Mouse (Mus musculus): ENCODE results near the gene Mak.

Gene Mak

GRCm38 (mm10) chr13:41071617-41072016 is 7.9 kb downstream of the Mak start:
- DNase-seq (ENCODE audit: low spot score in 2 of 2), result no peak

DNA sequence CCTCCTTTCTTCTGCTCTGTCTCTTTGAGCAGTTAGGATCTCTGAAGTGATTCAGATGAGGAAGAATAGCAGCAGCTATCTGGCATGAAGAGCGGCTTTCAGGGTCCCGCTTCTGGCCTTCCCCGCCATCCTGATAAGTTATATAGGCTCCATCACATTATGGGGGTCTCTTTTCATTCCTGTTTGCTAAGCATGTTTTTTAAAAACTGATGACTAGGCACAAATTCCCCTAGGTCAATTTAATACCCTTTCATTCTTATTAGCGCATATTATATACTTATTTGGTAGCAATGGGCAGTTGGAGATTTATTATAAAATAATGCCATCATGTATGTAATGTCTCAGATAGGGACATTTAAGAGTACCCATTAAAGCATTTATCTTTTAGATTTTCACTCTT is 11.9 kb downstream of the Mak start:
- no peak for DNase-seq (ENCODE audit: low spot score in 2 of 2)

DNA sequence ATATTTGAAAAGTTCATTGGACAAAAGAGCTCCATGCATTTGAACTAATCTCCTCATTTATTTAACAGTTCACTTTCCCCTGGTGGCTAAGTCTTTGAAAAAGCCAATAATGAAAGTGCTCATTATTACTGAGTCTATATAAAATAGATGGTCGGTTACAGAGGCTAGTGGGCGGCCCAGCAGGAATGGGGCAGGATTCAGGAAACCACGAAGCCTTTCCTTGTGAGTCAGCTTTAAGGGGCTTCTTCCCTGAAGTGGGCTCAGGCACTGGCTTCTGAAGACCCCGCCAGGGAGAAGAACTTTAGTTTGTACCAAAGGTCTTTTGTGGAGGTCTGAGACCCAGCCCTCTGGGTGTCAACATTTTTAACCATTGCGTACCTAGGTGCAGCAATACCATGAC is 27.5 kb downstream of the Mak start:
- DNase-seq (ENCODE audit: low spot score in 2 of 2), result no peak

DNA sequence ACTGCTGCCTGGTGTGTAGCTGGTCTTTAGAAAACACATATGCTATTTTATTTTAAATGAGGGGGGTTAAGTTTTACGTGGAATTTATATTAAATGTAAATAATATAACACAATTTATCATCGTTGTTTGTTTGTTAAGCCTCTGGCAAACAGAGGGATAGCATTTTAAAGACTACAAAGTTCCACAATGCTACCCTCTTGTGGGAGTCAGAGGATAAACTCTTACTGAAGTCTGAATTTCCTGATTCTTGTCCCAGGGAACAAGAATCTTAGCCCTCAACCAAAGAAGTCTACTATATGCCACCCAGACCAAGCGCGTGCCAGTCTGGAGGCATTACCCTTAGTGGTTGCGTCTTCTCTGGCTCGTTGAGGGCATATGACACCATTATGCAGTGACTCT is 32.2 kb downstream of the Mak start:
- DNase-seq (ENCODE audit: low spot score in 2 of 2), result no peak

DNA sequence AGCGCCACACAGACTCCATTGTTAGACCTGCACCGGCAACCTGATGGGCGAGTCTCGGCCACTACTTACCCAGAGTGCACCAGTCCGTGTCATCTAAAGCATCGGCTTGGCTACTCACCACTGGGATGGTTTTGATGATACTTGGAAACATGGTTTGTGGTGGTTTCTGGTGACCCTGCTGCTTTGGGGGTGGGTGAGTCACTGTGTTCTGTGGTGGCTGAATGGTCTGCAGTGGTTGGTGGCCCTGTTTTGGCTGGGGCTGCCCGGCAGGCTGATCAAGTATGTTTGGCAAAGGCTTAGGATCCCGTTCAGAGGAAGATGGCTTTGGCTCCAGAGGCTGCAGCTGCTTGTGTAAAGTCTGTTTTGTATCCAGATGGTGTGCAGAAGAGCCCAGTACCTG is 33.6 kb downstream of the Mak start:
- no peak for DNase-seq (ENCODE audit: low spot score in 2 of 2)

DNA sequence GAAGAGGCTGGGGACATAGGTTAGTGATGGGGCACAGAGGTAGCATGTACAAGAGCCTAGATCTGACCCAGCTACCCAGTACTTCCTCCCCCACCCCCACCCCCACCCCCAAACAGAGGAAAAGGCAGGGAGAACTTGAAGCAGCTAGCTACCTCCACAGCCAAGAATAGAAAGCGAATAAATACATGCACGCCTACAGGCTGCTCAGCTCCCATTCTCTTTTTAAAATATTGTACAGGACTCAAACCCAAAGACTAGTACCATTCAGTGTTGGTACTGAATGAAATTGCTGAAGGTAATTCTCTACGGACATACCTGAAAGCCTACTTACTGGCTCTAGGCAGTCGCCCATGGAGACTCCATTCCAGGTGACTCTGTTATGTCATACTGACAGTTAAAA is 37.0 kb downstream of the Mak start:
- DNase-seq (ENCODE audit: low spot score in 2 of 2), result no peak

GRCm38 (mm10) chr13:41030098-41030497 is 49.4 kb downstream of the Mak start:
- no peak for DNase-seq (ENCODE audit: low spot score in 2 of 2)

GRCm38 (mm10) chr13:41022099-41022498 is 57.4 kb downstream of the Mak start:
- no peak for DNase-seq (ENCODE audit: low spot score in 2 of 2)

DNA sequence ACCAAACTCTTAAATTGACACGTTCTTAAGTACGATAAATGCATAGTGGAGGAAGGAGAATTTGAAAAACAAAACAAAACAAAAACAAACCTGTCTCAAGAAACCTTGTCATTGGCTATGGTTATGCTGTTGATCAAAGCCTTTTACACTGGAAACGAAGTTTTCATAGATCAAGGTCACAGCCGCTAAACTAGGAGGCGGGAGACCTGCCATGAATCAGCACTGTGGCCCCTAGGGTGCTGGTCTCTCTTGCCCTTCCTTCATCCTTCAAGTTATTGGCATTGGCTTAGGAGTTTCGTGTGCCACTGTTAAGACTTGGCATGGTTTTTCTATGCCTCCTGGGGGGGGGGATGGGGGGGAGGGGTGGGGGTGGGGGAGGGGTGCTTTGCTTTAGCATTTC is 57.9 kb downstream of the Mak start:
- DNase-seq (ENCODE audit: low spot score in 2 of 2), result no peak

GRCm38 (mm10) chr13:41020494-41020893 is 59.0 kb downstream of the Mak start:
- DNase-seq (ENCODE audit: low spot score in 2 of 2), result no peak

- DNase-seq (ENCODE audit: low spot score in 2 of 2), result no peak
Measured at GRCm38 (mm10) chr13:41018756-41019591, 60.5 kb downstream of the Mak start.

DNA sequence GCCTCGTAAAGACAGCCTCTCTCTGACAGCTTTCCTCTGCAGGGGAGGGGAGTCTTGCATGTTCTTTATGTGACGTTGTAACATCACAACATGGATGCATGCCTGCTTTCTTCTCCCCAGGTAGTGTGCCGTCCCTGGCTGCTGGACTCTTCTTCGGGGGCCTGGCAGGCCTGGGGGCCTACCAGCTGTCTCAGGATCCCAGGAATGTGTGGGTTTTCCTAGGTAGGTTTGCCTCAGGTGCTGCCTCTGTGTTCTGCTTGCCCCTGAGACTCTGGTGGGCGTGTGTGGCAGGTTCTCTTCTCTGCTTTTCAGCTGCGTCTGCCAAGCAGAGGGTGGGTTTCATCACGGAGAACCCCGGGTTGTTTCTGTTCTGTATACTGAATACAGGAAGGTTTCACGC is 61.3 kb downstream of the Mak start:
- no peak for DNase-seq (ENCODE audit: low spot score in 2 of 2)

DNA sequence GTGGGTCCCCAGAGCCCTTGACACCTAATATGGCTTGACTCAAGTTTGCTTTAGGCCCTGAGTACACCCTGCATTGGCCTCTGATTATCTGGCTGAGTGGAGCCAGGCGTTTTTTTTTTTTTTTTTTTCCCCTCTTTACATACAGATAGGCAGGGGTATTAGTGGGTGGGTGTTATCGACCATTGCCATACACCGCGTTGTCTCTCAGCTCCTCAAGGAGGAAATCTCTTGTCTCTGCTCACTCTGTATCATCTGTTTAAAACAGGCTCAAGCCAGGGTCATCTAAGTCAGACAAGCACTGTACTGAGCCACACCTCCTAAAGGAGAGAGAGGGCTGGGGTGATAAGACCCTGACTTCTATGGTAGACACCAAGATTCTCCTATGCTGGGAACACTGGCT is 61.7 kb downstream of the Mak start:
- DNase-seq (ENCODE audit: low spot score in 2 of 2), result no peak

DNA sequence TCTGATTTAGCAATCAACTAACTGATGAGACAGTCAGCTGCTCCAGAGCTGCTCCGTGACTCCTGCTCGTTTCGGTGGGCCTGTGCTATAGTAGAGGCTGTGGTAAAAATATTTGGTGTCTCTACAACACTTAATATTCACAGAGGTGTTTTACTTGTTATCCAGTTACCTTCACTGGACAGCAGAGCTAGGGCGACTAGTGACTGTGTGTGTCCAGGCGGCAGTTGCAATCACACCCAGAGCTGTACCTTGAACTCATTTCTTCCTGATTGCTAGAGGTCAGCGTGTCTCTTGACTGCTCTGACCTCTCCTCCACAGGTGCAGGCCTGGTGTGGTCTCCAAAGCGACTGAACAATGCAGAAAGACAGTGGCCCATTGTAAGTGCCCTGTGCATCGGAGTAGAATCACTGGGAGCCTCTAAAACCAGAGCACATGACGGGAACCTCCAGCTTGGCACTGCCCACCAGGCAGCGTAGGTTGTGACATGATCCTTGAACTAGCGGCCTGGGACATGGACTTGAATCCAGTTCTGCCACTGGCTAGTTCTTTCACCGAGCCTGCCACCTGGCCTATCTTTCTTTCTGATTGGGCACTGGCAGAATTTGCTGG is 62.6 kb downstream of the Mak start:
- no peak for DNase-seq (ENCODE audit: low spot score in 2 of 2)

- DNase-seq (ENCODE audit: low spot score in 2 of 2), result peak; percentile 92 to 94
Measured at GRCm38 (mm10) chr13:41015829-41016634, 63.5 kb downstream of the Mak start, which contains the start of gene Tmem14c. Gene Tmem14c (plus strand): TSS chr13:41016292.

DNA sequence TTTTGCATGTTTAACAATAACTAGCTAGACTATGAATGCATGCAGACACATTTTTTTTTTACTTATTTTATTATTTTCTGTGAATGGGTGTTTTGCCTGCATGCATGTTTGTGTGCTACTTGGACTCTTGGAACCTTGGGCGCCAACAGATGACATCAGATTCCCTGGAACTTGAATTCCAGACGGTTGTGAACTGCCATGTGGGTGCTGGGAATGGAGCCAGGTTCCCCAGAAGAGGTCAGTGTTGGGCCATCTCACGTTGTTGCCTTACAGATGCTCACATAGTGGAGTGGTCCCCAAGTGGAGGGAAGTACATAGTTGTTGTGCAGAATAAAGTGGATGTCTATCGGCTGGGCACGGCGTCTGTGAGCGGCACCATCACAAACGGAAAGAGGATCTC is 70.6 kb downstream of the Mak start:
- DNase-seq (ENCODE audit: low spot score in 2 of 2), result no peak

- DNase-seq (ENCODE audit: low spot score in 2 of 2), result no peak
Measured at GRCm38 (mm10) chr13:41008271-41008670, 71.2 kb downstream of the Mak start.

DNA sequence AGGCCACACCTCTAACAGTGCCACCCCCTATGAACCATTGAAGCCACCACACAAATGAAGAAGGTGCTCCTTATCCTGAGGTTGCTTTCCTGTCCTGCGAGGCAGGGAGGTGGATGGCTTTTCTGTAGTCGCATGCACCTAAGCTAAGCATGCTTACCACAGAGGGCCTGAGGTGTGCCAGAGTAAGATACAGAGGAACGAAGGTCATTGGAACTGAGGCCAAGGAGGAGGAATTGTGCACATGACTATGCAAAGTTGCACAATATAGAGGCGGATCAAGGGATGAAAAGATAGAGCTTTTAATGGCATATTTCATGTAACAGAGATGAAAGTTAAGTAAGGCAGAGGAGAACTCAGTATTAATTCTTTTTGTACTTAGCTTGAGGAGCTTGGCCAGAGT is 73.3 kb downstream of the Mak start:
- no peak for DNase-seq (ENCODE audit: low spot score in 2 of 2)

DNA sequence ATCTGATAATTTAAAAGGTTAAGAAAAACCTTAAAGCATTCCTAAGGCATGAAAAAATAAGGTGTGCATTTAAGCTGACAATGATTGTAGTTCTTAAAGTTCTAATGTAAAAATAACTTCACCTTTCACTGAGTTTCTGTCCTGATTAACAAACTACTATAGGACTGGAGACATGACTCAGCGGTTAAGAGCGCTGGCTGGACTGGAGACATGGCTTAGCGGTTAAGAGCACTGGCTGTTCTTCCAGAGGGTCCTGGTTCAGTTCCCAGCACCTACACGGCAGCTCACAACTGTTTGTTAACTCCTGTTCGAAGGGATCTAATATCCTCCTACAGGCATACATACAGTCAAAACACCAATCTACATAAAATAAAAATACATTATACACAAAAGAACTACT is 77.5 kb downstream of the Mak start:
- DNase-seq (ENCODE audit: low spot score in 2 of 2), result no peak

DNA sequence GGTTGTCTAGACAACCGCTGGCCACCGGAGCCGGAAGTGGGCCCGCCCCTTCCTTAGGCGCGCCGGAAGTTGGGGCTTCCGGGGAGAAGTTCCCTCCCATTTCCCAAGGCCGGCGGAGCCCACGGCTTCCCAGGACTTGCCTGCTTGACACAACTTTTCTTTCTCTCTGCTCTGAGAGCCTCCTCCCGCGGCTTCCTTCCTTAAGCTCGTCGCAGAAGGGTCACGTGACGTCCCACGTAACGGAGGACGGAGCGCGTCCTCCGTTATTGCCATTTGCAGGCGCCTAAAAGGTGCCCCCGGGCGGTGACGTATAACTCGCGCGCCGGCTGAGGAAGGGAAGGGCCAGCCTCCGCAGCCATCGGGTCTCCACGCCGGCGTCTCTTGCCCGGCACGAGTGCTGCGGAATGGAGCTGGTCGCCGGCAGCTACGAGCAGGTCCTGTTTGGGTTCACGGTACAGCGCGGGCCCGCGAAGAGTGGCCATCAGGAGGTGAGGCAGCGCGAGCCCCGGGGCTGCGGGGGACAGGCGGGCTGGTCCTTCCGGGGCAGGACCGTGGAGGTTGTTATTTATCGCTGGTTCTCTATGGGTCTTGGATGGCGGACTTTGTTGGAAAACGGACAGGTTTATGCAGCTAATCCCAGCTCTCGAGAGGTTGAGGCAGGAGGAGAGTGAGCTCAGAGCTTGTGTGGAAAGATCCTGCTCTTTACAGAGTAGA is 78.4 kb downstream of the Mak start, which contains the start of gene Pak1ip1:
TSS of gene Pak1ip1 (plus strand) at position 98 of the 714 bp plus-strand sequence.
- DNase-seq (ENCODE audit: low spot score in 2 of 2), result peak; percentile 85 to 87

- peak; percentile 22 to 33 for DNase-seq (ENCODE audit: low spot score in 2 of 2)
Measured at GRCm38 (mm10) chr13:41000140-41000925, 79.2 kb downstream of the Mak start.
